Mouse (Mus musculus) spleen, adult 2 months (tissue): ENCODE data around the gene Dcst1. TPM values are rescaled to one million over a fixed set of nuclear protein-coding genes. Genes with fewer than 3 reads are reported as not detected.

Experiments
- DNase-seq, 2 experiments: peaks; one replicate each; pipeline versions ENCODE4 v3.0.0 to v3.0.0-alpha.2; 2012 to 2021; ENCODE audit warnings: low spot score in 2 of 2, low read depth in 1 of 2
- H3K27ac ChIP-seq: fragments of 200-500 bp; 2 replicates; pipeline ENCODE4 v1.5.1; 2012; ENCODE audit warnings: low read length, inconsistent platforms; ENCODE audit not compliant: insufficient read depth
- H3K27me3 ChIP-seq: fragments of 200-500 bp; 2 replicates; pipeline ENCODE4 v1.6.1; 2012; ENCODE audit warnings: mild to moderate bottlenecking, moderate library complexity, low read length, inconsistent platforms; ENCODE audit not compliant: control insufficient read depth, insufficient read depth
- H3K36me3 ChIP-seq: fragments of 200-500 bp; 2 replicates; pipeline ENCODE4 v1.6.1; 2012; ENCODE audit warnings: mild to moderate bottlenecking, low read length, inconsistent platforms; ENCODE audit not compliant: control insufficient read depth, insufficient read depth
- H3K4me1 ChIP-seq: fragments of 200-500 bp; 2 replicates; pipeline ENCODE4 v1.6.1; 2011; ENCODE audit warnings: inconsistent platforms; ENCODE audit not compliant: control insufficient read depth, insufficient read depth, insufficient read length
- H3K4me3 ChIP-seq: fragments of 200-500 bp; 2 replicates; pipeline ENCODE4 v1.5.1; 2011; ENCODE audit warnings: mild to moderate bottlenecking, inconsistent platforms; ENCODE audit not compliant: insufficient read depth, insufficient read length; ENCODE audit errors: extremely low read depth
- CTCF ChIP-seq: fragments of 200-500 bp; IDR thresholded peaks from 2 replicates; pipeline ENCODE4 v1.5.1; 2011; ENCODE audit warnings: mild to moderate bottlenecking, inconsistent platforms; ENCODE audit not compliant: insufficient read depth, insufficient read length, insufficient replicate concordance; ENCODE audit errors: extremely low read depth
- POLR2A ChIP-seq: fragments of 200-500 bp; IDR thresholded peaks from 2 replicates; pipeline ENCODE4 v1.6.1; 2011; ENCODE audit warnings: low read depth, low read length, inconsistent platforms
- WGBS: fragments of 180-500 bp; shearing (Covaris S2); methylation state at CpG from one replicate; pipeline ENCODE4 v1.1.7; 2018; 5-methylcytosine and 5-hydroxymethylcytosine counted together
- polyA plus RNA-seq: library from polyadenylated mRNA; depleted of rRNA; stranded (reverse); fragments of >200 nt; gene quantifications from 2 replicates; pipeline ENCODE4 v1.2.3, GENCODE M21; 2012

Gene Dcst1
- polyA plus RNA-seq, 1 experiment, result 0.29 TPM

DNA sequence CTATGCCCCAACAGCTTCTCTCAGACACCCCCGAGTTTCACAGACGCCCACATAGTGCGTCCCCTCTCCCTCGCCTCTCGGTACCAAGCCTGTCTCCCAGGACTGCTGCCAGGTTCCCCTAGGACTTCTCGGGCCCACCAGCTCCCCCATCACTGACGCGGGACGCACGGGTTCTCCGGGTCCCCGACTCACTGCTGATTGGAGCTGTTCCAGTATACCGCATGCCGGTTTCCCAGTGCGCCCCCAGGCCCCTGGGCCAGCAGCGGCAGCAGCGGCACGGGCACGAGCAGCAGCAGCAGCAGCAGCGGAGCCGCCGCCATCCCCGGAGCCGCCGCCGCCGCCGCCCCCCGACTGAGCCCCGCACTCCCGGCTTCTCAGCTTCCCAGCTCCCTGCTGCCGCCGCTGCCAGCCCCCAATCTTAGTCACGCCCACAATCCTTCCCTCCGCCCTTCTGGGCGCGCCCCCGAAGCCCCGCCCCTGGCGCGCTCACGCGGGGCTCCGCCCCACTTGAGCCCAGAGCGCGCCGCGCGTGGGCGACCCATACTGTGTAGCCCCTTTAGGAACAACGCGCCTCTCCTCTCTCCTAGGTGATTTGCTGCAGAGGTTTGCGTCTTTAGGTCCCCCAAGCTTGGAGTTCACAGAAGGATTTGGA, 42.4 kb downstream of the Dcst1 start, which contains the start of gene Efna3:
Gene Efna3 (minus strand): TSS at position 452 of the 652 bp plus-strand sequence.
- WGBS, result 3% methylated on average over 50 of the region's 53 CpGs
- H3K4me1 ChIP-seq, result peaks cover 22% of the 10 kb centered on the region
- peaks cover 38% of the 10 kb centered on the region for H3K27me3 ChIP-seq
- no peak for TF ChIP-seq CTCF
- no peak for TF ChIP-seq POLR2A
- no peak within 1 kb of the TSS for H3K27ac ChIP-seq
- H3K4me3 ChIP-seq, result peak within 1 kb of the TSS; percentile 24; the same call in 1 of the 2 replicates
- H3K36me3 ChIP-seq, result no peaks in the 10 kb centered on the region
- DNase-seq, result no peak

DNA sequence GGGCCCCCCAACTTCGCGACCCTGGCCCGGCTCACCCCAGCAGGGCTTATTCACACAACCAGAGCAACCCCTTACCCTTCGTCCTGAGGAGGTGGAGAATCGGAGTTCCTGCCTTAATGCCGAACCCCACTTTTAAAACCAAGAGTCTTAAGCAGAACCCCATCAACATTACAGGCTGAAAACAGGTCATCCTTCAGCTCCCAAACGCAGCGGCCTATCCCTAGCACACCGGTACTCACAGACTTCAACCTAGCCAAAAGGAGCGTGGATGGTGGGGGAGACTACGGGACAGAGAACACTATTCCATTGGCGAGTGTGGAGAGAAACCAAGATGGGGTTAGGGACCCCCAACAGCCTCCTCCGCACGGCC, 42.9 kb downstream of the Dcst1 start:
- DNase-seq, result no peak
- Histone ChIP-seq H3K4me3 (peak overlapping the region; percentile 24; the same call in 1 of the 2 replicates), H3K27me3 (peaks cover 38% of the 10 kb centered on the region)

DNA sequence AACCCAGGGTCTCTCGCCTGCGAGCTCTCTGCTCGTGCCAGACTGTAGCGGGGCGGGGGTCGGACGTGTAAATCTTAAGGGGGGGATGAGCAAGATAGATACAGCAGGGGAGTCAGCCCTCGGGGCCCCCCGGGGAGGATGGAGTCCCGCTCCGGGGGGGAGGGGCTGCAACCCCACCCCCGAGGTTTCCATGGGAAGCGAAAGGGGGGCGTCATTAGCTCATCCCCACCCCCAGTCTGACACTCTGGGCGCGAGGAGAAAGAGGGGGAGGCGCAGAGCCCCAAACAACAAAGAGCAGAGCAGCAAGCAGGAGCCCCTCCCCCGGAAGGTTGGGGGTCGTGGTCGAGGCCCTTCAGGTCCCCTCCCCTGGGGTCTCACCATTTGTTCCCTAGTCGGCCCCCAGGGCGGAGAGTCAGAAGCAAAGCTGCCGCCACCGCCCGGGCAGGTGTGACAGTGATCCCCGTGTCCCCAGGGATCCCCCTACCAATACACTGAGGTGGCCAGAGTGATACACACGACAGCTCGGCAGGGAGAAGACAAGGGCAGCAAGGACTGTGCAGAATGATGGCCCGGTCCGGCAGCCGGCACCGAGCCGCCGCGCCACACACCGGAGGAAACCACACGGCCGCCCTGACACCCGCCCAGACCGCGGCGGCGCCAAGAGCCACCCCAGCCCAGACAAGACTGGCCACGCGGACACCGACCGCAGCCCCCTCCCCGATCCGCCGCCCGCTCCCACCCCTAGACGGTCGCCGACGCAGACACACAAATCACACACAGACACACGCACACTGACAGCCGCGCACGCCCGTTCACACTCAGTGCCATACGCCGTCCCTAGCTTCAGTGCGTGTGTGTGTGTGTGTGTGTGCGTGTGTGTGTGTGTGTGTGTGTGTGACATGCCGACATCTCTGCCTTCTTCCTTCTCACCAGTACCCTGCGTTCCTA, 43.6 kb downstream of the Dcst1 start:
- DNase-seq, result no peak
- no peak for TF ChIP-seq CTCF
- no peak for TF ChIP-seq POLR2A
- Histone ChIP-seq H3K27me3 (peaks cover 38% of the 10 kb centered on the region), H3K4me3 (peak overlapping the region; percentile 17; the same call in 1 of the 2 replicates), H3K27ac (no peak overlapping the region), H3K4me1 (peaks cover 22% of the 10 kb centered on the region), H3K36me3 (no peaks in the 10 kb centered on the region)
- 2% methylated on average over 66 of the region's 66 CpGs for WGBS

More for the DNA sequence above, 42.9 kb downstream of the Dcst1 start:
- no peaks in the 10 kb centered on the region for H3K36me3 ChIP-seq
- 4% methylated on average over 14 of the region's 14 CpGs for WGBS
- TF ChIP-seq CTCF (no peak), POLR2A (no peak)
- H3K4me1 ChIP-seq, result peaks cover 22% of the 10 kb centered on the region
- no peak overlapping the region for H3K27ac ChIP-seq

DNA sequence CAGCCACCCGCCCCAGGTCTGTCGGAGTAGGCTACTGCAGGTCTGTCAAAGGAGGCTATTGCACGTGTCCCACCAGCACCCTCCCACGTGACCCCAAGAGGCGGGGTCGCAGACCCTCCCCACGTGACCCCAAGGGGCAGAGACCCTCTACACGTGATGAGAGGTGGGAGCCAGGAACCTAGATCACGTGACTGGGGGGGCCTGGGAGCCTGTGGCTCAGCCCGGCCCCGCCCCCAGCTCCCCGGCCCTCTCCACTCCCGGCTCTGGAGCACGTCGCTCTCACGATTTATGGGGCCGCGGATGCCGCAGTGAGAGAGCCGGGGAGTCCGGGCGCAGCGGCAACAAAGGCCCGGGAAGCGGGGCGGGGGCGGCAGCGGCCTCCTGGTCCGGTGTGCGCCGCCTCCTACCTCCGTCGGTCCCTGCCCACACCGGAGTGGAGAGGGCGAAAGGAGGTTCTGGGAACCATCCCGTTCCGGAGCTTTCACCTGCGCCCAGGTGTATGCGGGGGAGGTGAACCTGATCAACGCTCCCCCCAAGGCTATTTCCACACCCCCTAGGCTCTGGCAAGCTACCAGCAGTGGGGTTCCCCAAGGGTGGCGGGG, 44.4 kb downstream of the Dcst1 start:
- TF ChIP-seq POLR2A, result no peak
- TF ChIP-seq CTCF, result no peak
- no peak overlapping the region for H3K27ac ChIP-seq
- no peak overlapping the region for H3K4me3 ChIP-seq
- H3K36me3 ChIP-seq, result no peaks in the 10 kb centered on the region
- peaks cover 22% of the 10 kb centered on the region for H3K4me1 ChIP-seq
- no peak for DNase-seq
- WGBS, result 2% methylated on average over 41 of the region's 41 CpGs
- H3K27me3 ChIP-seq, result peaks cover 39% of the 10 kb centered on the region

- TF ChIP-seq POLR2A (no peak), CTCF (no peak)
- peaks cover 27% of the 10 kb centered on the region for H3K4me1 ChIP-seq
- no peak for DNase-seq
- no peak overlapping the region for H3K27ac ChIP-seq
- 5% methylated on average over 58 of the region's 58 CpGs for WGBS
- peaks cover 39% of the 10 kb centered on the region for H3K27me3 ChIP-seq
- no peaks in the 10 kb centered on the region for H3K36me3 ChIP-seq
- H3K4me3 ChIP-seq, result no peak overlapping the region
These were observed 45.3 kb downstream of the Dcst1 start for GRCm38 (mm10) chr3:89319591-89320350.

- Histone ChIP-seq H3K27ac (no peak overlapping the region), H3K36me3 (no peaks in the 10 kb centered on the region), H3K4me1 (peaks cover 27% of the 10 kb centered on the region), H3K27me3 (peaks cover 37% of the 10 kb centered on the region), H3K4me3 (no peak overlapping the region)
- WGBS, result 26% methylated on average over 21 of the region's 21 CpGs
- no peak for DNase-seq
- TF ChIP-seq POLR2A, result no peak
- TF ChIP-seq CTCF, result no peak
These were observed 46.0 kb downstream of the Dcst1 start for GRCm38 (mm10) chr3:89318971-89319590.
